Mouse (Mus musculus) testis, adult 2 months (tissue): Measurements from ENCODE around the gene Ccl9.

ENCODE experiments used
- CTCF ChIP-seq: fragments of 200-500 bp; IDR thresholded peaks from 2 replicates; pipeline ENCODE4 v1.5.1; 2012; ENCODE audit warnings: low read depth, mild to moderate bottlenecking, inconsistent platforms, low read length, moderate library complexity; ENCODE audit not compliant: control insufficient read depth, insufficient read depth, insufficient replicate concordance
- POLR2A ChIP-seq: fragments of 200-500 bp; IDR thresholded peaks from 2 replicates; pipeline ENCODE4 v1.6.1; 2012; ENCODE audit warnings: low read depth, mild to moderate bottlenecking, inconsistent platforms, low read length, moderate library complexity; ENCODE audit not compliant: control insufficient read depth

- TF ChIP-seq POLR2A: no peak
- no peak for TF ChIP-seq CTCF
Observed at GRCm38 (mm10) chr11:83544214-83544613, 34.2 kb downstream of the Ccl9 start.
